In the genomic region with DNA sequence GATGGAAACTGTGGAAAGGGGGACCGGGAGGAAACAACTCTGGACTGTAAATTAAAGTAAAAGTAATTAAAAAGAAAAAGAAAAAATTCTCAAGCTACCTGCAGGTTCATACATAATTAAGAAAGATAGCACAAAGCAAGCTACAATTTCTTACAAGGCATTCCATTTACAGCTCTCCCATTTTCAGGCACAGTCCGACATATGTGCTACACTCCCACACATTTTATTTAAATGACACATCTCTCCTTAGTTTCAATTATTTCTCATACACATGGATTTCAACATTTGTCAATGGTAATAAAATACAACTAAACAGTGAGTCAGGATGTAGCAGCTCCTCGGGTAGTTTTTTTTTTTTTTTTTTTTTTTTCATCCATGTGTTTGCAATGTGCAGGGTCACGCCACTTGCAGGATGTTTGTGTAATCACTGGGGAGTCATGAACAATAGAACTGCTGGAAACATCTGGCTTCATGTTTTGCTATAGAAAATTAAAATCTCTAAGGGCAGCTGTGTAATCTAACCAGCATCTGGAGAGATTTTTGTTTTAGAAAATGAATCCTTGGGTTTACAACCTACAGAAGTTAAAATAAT, we compare ENCODE assay signal across 13 mouse cellular contexts.
A peak's percentile ranks its signal among the peaks of the same experiment; 100 is the strongest.
DNase-seq lines count a peak whose midpoint lies in the region; ATAC-seq and TF ChIP-seq lines count a peak whose summit lies in the region.
"Had no signal": no experiment of that assay in that cellular context is flagged by ENCODE, and none has a peak within 500 bp of the region (broad histone marks: within the 10 kb centered on the region; RNA-seq: fewer than 3 reads in every experiment).

No protein-coding gene starts in this region.

- ATAC-seq in heart, postnatal 0 days (ENCODE audit: insufficient read depth, low read depth): peak; percentile 58
- ATAC-seq in stomach, embryonic 14.5 days (ENCODE audit: insufficient number of reproducible peaks, insufficient read depth, low FRiP score, low read depth): no peak
- no peak for ATAC-seq in stomach, postnatal 0 days (ENCODE audit: low FRiP score, low TSS enrichment)
- peak; percentile 79; the same call in 1 of the 2 replicates for ATAC-seq in limb, embryonic 11.5 days (ENCODE audit: insufficient number of reproducible peaks, low FRiP score, low TSS enrichment, low read depth)
- no peak for ATAC-seq in hindbrain, embryonic 14.5 days (ENCODE audit: low FRiP score)
- ATAC-seq: midbrain, embryonic 13.5 days had no signal

- no peaks in the 10 kb centered on the region for H3K27me3 ChIP-seq in heart, postnatal 0 days (ENCODE audit: control insufficient read depth, insufficient read depth, low read length)
- no peaks in the 10 kb centered on the region for H3K27me3 ChIP-seq in stomach, embryonic 14.5 days (ENCODE audit: control insufficient read depth, insufficient read depth, low read length)
- no peaks in the 10 kb centered on the region for H3K27me3 ChIP-seq in stomach, postnatal 0 days (ENCODE audit: control insufficient read depth, insufficient read depth, low read length)
- no peaks in the 10 kb centered on the region for H3K27me3 ChIP-seq in limb, embryonic 11.5 days (ENCODE audit: control insufficient read depth, insufficient read depth, low read length)
- H3K27me3 ChIP-seq in hindbrain, embryonic 14.5 days (ENCODE audit: control insufficient read depth, insufficient read depth, low read length): no peaks in the 10 kb centered on the region
- H3K27me3 ChIP-seq: midbrain, embryonic 13.5 days had no signal

- no peak for TF ChIP-seq CTCF in heart, postnatal 0 days (IDR thresholded peaks at IDR 0.05; ENCODE audit: low read depth)
- TF ChIP-seq CTCF in stomach, postnatal 0 days (IDR thresholded peaks at IDR 0.05; ENCODE audit: low read depth): no peak

- intact Hi-C loops in heart, postnatal 25 days (cut with DNase I): no loop called here

- no peak for DNase-seq in heart, postnatal 0 days (ENCODE audit: low spot score)
- DNase-seq in heart, postnatal 25 days (ENCODE audit: low spot score): no peak
- no peak for DNase-seq in stomach, postnatal 0 days (ENCODE audit: low spot score)
- DNase-seq in limb, embryonic 11.5 days (ENCODE audit: low spot score): no peak
- DNase-seq in hindbrain, embryonic 14.5 days (ENCODE audit: low spot score): no peak
- DNase-seq in urinary bladder, adult 18-20 months (ENCODE audit: low spot score in 2 of 2): no peak
- no peak for DNase-seq in cerebellum, postnatal 14 days
- DNase-seq: cerebellum, adult 9-10 months; heart, postnatal 36 days; kidney, adult 8-10 months had no signal

- no peak overlapping the region for H3K9ac ChIP-seq in heart, postnatal 0 days (replicated peaks; ENCODE audit: low read depth, low read length)
- no peak overlapping the region for H3K9ac ChIP-seq in stomach, embryonic 14.5 days (replicated peaks; ENCODE audit: low read depth, low read length)
- no peak overlapping the region for H3K9ac ChIP-seq in stomach, postnatal 0 days (ENCODE audit: low read length)
- no peak overlapping the region for H3K9ac ChIP-seq in limb, embryonic 11.5 days (ENCODE audit: low read length)
- H3K9ac ChIP-seq in hindbrain, embryonic 14.5 days: no peak overlapping the region
- H3K9ac ChIP-seq: midbrain, embryonic 13.5 days had no signal

- WGBS in heart, postnatal 0 days: 41% methylated on average over 4 of the region's 4 CpGs
- 44% methylated on average over 4 of the region's 4 CpGs for WGBS in stomach, embryonic 14.5 days
- 42% methylated on average over 4 of the region's 4 CpGs for WGBS in stomach, postnatal 0 days
- WGBS in limb, embryonic 11.5 days: 40% methylated on average over 4 of the region's 4 CpGs
- 62% methylated on average over 4 of the region's 4 CpGs for WGBS in hindbrain, embryonic 14.5 days

- no peaks in the 10 kb centered on the region for H3K4me1 ChIP-seq in heart, postnatal 0 days (ENCODE audit: control insufficient read depth, insufficient read depth)
- 0 out of 2 replicates have a peak, but pooled peaks cover 2% of the 10 kb centered on the region for H3K4me1 ChIP-seq in stomach, embryonic 14.5 days (ENCODE audit: control insufficient read depth, insufficient read depth, low read length)
- H3K4me1 ChIP-seq in stomach, postnatal 0 days (replicated peaks; ENCODE audit: control insufficient read depth, insufficient read depth): no peaks in the 10 kb centered on the region
- H3K4me1 ChIP-seq in limb, embryonic 11.5 days (ENCODE audit: control insufficient read depth, insufficient read depth, low read length): no peaks in the 10 kb centered on the region
- H3K4me1 ChIP-seq in hindbrain, embryonic 14.5 days (replicated peaks; ENCODE audit: control insufficient read depth, insufficient read depth, low read length): no peaks in the 10 kb centered on the region
- H3K4me1 ChIP-seq: forebrain, embryonic 10.5 days; midbrain, embryonic 13.5 days had no signal

- no peaks in the 10 kb centered on the region for H3K36me3 ChIP-seq in heart, postnatal 0 days (replicated peaks; ENCODE audit: control insufficient read depth, insufficient read depth, low read length)
- H3K36me3 ChIP-seq in stomach, embryonic 14.5 days (ENCODE audit: control insufficient read depth, insufficient read depth, low read length): no peaks in the 10 kb centered on the region
- H3K36me3 ChIP-seq in stomach, postnatal 0 days (ENCODE audit: control insufficient read depth, insufficient read depth, low read length): no peaks in the 10 kb centered on the region
- H3K36me3 ChIP-seq in limb, embryonic 11.5 days (ENCODE audit: control insufficient read depth, insufficient read depth, low read length): no peaks in the 10 kb centered on the region
- no peaks in the 10 kb centered on the region for H3K36me3 ChIP-seq in hindbrain, embryonic 14.5 days (replicated peaks; ENCODE audit: control insufficient read depth, insufficient read depth)
- H3K36me3 ChIP-seq: forebrain, embryonic 10.5 days; midbrain, embryonic 13.5 days had no signal

- H3K4me3 ChIP-seq in heart, postnatal 0 days (ENCODE audit: low read depth, low read length): no peak overlapping the region
- H3K4me3 ChIP-seq in stomach, embryonic 14.5 days (ENCODE audit: low read depth, low read length): no peak overlapping the region
- no peak overlapping the region for H3K4me3 ChIP-seq in stomach, postnatal 0 days (ENCODE audit: low read depth, low read length)
- H3K4me3 ChIP-seq in limb, embryonic 11.5 days (ENCODE audit: low read depth, low read length): no peak overlapping the region
- H3K4me3 ChIP-seq in hindbrain, embryonic 14.5 days (replicated peaks; ENCODE audit: low read length): no peak overlapping the region
- H3K4me3 ChIP-seq: forebrain, embryonic 10.5 days; midbrain, embryonic 13.5 days had no signal

- H3K9me3 ChIP-seq in heart, postnatal 0 days (replicated peaks; ENCODE audit: control insufficient read depth, low read length): no peaks in the 10 kb centered on the region
- no peaks in the 10 kb centered on the region for H3K9me3 ChIP-seq in stomach, embryonic 14.5 days (ENCODE audit: control insufficient read depth, low read depth, low read length)
- no peaks in the 10 kb centered on the region for H3K9me3 ChIP-seq in stomach, postnatal 0 days (ENCODE audit: control insufficient read depth, low read length)
- H3K9me3 ChIP-seq in limb, embryonic 11.5 days (ENCODE audit: control insufficient read depth, low read length): no peaks in the 10 kb centered on the region
- no peaks in the 10 kb centered on the region for H3K9me3 ChIP-seq in hindbrain, embryonic 14.5 days (ENCODE audit: control insufficient read depth, low read length)
- H3K9me3 ChIP-seq: forebrain, embryonic 10.5 days; midbrain, embryonic 13.5 days had no signal

- TF ChIP-seq EP300 in heart, postnatal 0 days (IDR thresholded peaks at IDR 0.05; ENCODE audit: low read depth): 0 out of 2 replicates have a peak, but pooled peaks have one; percentile 26
- TF ChIP-seq EP300 in stomach, postnatal 0 days (optimal IDR thresholded peaks at IDR 0.05): no peak

- no peak overlapping the region for H3K27ac ChIP-seq in heart, postnatal 0 days (ENCODE audit: low read depth)
- H3K27ac ChIP-seq in stomach, embryonic 14.5 days (ENCODE audit: low read length): 0 out of 2 replicates have a peak overlapping the region, but pooled peaks have one; percentile 11
- H3K27ac ChIP-seq in stomach, postnatal 0 days (replicated peaks): no peak overlapping the region
- no peak overlapping the region for H3K27ac ChIP-seq in limb, embryonic 11.5 days (replicated peaks; ENCODE audit: low read depth, low read length)
- H3K27ac ChIP-seq in hindbrain, embryonic 14.5 days: no peak overlapping the region
- H3K27ac ChIP-seq: forebrain, embryonic 10.5 days; midbrain, embryonic 13.5 days had no signal

- no peak overlapping the region for H3K4me2 ChIP-seq in heart, postnatal 0 days (ENCODE audit: low read depth, low read length)
- H3K4me2 ChIP-seq in stomach, embryonic 14.5 days (replicated peaks; ENCODE audit: low read depth, low read length): no peak overlapping the region
- no peak overlapping the region for H3K4me2 ChIP-seq in stomach, postnatal 0 days (replicated peaks; ENCODE audit: low read depth)
- H3K4me2 ChIP-seq in limb, embryonic 11.5 days (ENCODE audit: low read depth, severe bottlenecking): no peak overlapping the region
- H3K4me2 ChIP-seq in hindbrain, embryonic 14.5 days (replicated peaks): no peak overlapping the region
- H3K4me2 ChIP-seq: midbrain, embryonic 13.5 days had no signal

Comparison
In these comparisons a context has a peak if more than half of its experiments do, and no peak if none do; other contexts are left out.
1. ATAC-seq: peak in heart, postnatal 0 days (single experiment) and limb, embryonic 11.5 days (single experiment); none in stomach, embryonic 14.5 days (single experiment), stomach, postnatal 0 days (single experiment) and hindbrain, embryonic 14.5 days (single experiment).